Mouse (Mus musculus) erythroblast, embryonic 14.5 days (primary cell): Measurements from ENCODE around the gene Il12rb1. TPM values are rescaled to one million over a fixed set of nuclear protein-coding genes. Genes with fewer than 3 reads are reported as not detected.
A peak's percentile ranks its signal among the peaks of the same experiment; 100 is the strongest.

ENCODE experiments used
- H3K27me3 ChIP-seq: 2 replicates; pipeline ENCODE4 v1.6.1; 2012; ENCODE audit warnings: inconsistent platforms; ENCODE audit not compliant: control insufficient read depth
- H3K36me3 ChIP-seq: 2 replicates; pipeline ENCODE4 v1.6.1; 2012; ENCODE audit warnings: mild to moderate bottlenecking, inconsistent platforms; ENCODE audit not compliant: control insufficient read depth
- H3K4me1 ChIP-seq: 2 replicates; pipeline ENCODE4 v1.6.1; 2012; ENCODE audit warnings: inconsistent platforms; ENCODE audit not compliant: control insufficient read depth
- H3K4me3 ChIP-seq: replicated peaks from 2 replicates; pipeline ENCODE3; 2012; ENCODE audit warnings: moderate library complexity, mild to moderate bottlenecking, inconsistent platforms
- H3K9me3 ChIP-seq: 2 replicates; pipeline ENCODE4 v1.6.1; 2012; ENCODE audit warnings: low read length, inconsistent platforms, mixed read lengths; ENCODE audit not compliant: control insufficient read depth
- GATA1 ChIP-seq: IDR thresholded peaks from 2 replicates; pipeline ENCODE4 v1.6.1; 2012; ENCODE audit warnings: low read length, inconsistent platforms, mixed read lengths
- TAL1 ChIP-seq: IDR thresholded peaks from 3 replicates; pipeline ENCODE4 v1.6.1; 2012; ENCODE audit warnings: low read length, inconsistent platforms, mixed read lengths
- polyA plus RNA-seq: library from polyadenylated mRNA; stranded (reverse); fragments of >175 nt; gene quantifications from 2 replicates; pipeline ENCODE4 v1.2.3, GENCODE M21; 2012

Il12rb1 gene
- polyA plus RNA-seq: 0.03 TPM in 1 of 2 replicates, not detected in the other

GRCm38 (mm10) chr8:70808239-70808638 lies at the start of gene Il12rb1:
Il12rb1 (plus strand) TSS chr8:70808449.
- peaks cover 43% of the 10 kb centered on the region for H3K4me1 ChIP-seq
- H3K36me3 ChIP-seq: no peaks in the 10 kb centered on the region
- no peak within 1 kb of the TSS for H3K4me3 ChIP-seq
- TF ChIP-seq TAL1 (no peak), GATA1 (no peak)
- H3K9me3 ChIP-seq: no peaks in the 10 kb centered on the region
- peaks cover 15% of the 10 kb centered on the region for H3K27me3 ChIP-seq

DNA sequence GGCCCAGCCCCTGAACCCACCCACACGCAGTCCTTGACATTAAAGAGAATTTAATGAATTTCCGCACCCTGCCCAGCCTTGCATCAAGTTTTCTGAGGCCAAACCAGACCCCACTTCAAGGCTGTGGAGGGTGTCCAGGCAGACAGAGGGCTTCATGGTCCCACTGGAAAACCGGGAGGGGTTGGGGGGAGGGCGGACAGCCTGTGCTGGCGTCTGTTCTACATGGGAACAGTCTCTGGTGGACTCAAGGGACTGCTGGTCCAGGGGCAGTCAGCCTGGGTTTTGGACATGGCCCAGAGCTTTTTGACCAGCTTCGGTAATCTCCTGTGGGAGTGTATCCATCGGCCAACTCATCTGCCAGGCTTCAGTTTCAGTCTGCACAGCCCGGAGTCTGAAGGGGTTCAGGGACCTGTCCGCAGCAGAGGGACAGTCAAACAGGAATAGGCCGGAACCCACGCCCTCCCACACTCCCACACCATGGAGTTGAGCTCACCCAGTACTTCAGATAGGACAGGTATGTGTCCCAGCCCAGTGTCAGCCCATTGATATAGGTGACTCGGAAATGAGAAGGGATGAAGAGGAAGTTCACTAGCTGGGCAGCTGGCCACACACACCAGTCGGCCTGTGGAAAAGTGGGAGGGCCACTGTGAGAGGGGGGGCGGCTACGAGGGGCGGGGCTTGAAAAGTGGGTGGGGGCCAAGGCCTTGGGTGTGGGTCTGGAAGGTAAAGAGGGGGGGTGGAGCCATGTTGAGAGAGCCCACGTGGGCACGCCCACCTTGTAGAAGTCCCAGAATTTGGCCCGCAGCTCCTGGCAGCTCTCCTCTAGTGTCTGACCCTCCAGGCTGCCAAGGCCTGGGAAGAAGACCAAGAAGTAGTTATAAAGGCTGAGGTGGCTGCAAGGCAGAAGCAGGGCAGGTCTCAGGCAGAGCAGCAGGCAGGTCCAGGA lies 49.4 kb upstream of the Il12rb1 start:
- Histone ChIP-seq H3K4me1 (peaks cover 91% of the 10 kb centered on the region), H3K27me3 (no peaks in the 10 kb centered on the region), H3K36me3 (peaks cover 52% of the 10 kb centered on the region), H3K9me3 (no peaks in the 10 kb centered on the region), H3K4me3 (peak overlapping the region; percentile 80)
- TF ChIP-seq TAL1 (no peak), GATA1 (no peak)

- Histone ChIP-seq H3K36me3 (peaks cover 58% of the 10 kb centered on the region), H3K4me1 (peaks cover 91% of the 10 kb centered on the region)
- TF ChIP-seq GATA1 (no peak), TAL1 (no peak)
These were observed 47.9 kb upstream of the Il12rb1 start for GRCm38 (mm10) chr8:70760350-70760749.

DNA sequence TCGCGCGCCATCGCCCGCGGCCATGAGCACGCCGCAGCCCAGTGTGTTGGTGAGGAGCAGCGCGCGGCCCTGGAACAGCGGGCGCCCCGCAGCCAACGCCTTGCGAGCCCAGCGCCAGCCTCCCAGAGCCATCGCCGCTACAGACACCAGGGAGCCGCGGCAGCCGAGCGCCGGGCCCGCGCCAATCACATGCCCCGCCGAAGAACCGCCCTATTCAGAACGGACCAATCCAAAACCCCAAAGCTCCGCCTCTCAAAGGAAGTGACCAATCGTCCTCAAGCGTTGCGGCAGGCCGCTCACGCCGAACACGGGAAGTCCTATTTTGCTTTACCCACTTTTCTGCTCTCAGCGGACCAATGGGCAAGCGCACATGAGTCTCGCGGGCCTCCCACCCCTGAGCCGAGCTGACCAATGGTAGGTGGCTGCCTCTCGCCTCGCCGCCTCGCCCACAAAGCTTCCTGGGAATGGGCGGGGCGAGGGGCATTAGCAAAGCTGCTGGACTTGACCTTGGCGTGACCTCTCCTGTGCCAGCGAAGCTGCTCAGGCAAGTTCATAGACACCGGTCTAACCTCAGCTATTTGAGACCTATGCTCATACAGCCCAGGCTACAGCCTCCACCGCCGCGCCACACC lies 47.4 kb upstream of the Il12rb1 start, which contains the start of gene Mpv17l2:
Gene Mpv17l2, minus strand, starts transcription at position 172 of the 632 bp plus-strand sequence.
- Histone ChIP-seq H3K4me1 (peaks cover 91% of the 10 kb centered on the region), H3K36me3 (peaks cover 56% of the 10 kb centered on the region), H3K4me3 (peak within 1 kb of the TSS; percentile 80), H3K9me3 (no peaks in the 10 kb centered on the region), H3K27me3 (no peaks in the 10 kb centered on the region)
- TF ChIP-seq GATA1 (no peak), TAL1 (no peak)

More at GRCm38 (mm10) chr8:70760350-70760749, 47.9 kb upstream of the Il12rb1 start:
- no peaks in the 10 kb centered on the region for H3K9me3 ChIP-seq
- peak overlapping the region; percentile 80 for H3K4me3 ChIP-seq
- H3K27me3 ChIP-seq: no peaks in the 10 kb centered on the region

DNA sequence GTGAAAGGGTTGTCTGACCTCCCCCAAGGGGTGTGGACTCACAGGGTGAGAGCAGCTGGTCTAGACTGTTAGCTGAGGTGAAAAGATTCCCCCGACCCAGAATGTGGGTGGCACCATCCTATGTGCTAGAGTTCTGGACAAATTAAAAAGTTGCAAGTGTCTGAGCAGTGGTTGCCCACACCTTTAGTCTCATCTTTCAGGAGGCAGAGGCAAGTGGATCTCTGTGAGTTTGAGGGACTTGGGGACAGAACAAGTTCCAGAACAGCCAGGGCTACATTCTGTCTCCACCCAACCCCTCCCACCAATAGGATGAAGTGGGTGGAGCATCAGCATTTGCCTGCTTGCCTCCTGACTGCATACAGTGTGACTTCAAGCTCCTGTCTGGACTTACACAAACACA lies 46.1 kb upstream of the Il12rb1 start:
- Histone ChIP-seq H3K36me3 (peaks cover 44% of the 10 kb centered on the region), H3K27me3 (no peaks in the 10 kb centered on the region), H3K4me1 (peaks cover 93% of the 10 kb centered on the region), H3K9me3 (no peaks in the 10 kb centered on the region), H3K4me3 (peak overlapping the region; percentile 33)
- no peak for TF ChIP-seq GATA1
- no peak for TF ChIP-seq TAL1

GRCm38 (mm10) chr8:70763354-70763753 lies 44.9 kb upstream of the Il12rb1 start:
- Histone ChIP-seq H3K36me3 (peaks cover 39% of the 10 kb centered on the region), H3K27me3 (no peaks in the 10 kb centered on the region), H3K9me3 (no peaks in the 10 kb centered on the region), H3K4me3 (peak overlapping the region; percentile 52), H3K4me1 (peaks cover 95% of the 10 kb centered on the region)
- TF ChIP-seq GATA1 (no peak), TAL1 (no peak)

GRCm38 (mm10) chr8:70764026-70764425 lies 44.2 kb upstream of the Il12rb1 start:
- Histone ChIP-seq H3K27me3 (no peaks in the 10 kb centered on the region), H3K4me3 (peak overlapping the region; percentile 52), H3K9me3 (no peaks in the 10 kb centered on the region), H3K4me1 (peaks cover 95% of the 10 kb centered on the region), H3K36me3 (peaks cover 39% of the 10 kb centered on the region)
- peak; percentile 60 for TF ChIP-seq GATA1
- TF ChIP-seq TAL1: peak; percentile 68

DNA sequence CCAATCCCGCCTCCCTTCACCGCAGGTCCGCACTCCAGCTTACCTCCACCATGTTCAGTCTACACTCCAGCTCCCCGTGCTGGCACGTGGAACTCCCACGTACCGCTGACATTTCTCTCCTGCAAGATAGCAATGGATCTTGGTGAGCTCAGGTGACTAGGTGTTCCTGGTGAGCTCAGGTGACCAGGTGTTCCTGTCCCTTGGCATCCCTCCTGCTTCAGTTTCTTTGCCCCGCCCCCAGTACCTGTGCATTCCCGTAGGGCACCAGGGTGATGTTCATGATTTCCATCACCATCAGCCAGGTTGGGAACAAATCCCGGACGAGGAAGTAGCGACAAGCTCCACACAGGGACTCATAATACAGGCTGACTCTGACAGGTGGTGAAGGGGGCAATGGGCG lies 43.6 kb upstream of the Il12rb1 start:
- Histone ChIP-seq H3K4me1 (peaks cover 95% of the 10 kb centered on the region), H3K27me3 (no peaks in the 10 kb centered on the region), H3K9me3 (no peaks in the 10 kb centered on the region), H3K36me3 (peaks cover 36% of the 10 kb centered on the region), H3K4me3 (peak overlapping the region; percentile 52)
- no peak for TF ChIP-seq GATA1
- TF ChIP-seq TAL1: no peak

DNA sequence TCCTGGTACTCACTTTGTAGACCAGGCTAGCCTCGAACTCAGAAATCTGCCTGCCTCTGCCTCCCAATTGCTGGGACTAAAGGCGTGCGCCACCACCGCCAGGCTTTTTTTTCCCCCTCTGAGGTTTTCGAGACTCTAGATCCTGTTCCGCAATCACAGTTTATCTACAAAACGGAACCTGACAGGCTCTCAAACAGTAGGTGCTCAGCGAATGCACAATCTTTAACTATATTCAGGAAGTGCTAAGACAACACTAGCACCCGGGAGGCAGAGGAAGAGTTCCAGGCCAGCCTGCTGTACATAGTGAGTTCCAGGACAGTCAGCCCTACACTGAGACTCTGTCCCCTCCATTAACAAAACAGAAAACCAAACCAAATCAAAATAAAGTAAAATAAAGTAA lies 42.9 kb upstream of the Il12rb1 start:
- TF ChIP-seq TAL1 (no peak), GATA1 (no peak)
- H3K4me3 ChIP-seq: peak overlapping the region; percentile 69
- H3K36me3 ChIP-seq: peaks cover 42% of the 10 kb centered on the region

More for the DNA sequence above, 42.9 kb upstream of the Il12rb1 start:
- Histone ChIP-seq H3K9me3 (no peaks in the 10 kb centered on the region), H3K27me3 (no peaks in the 10 kb centered on the region), H3K4me1 (peaks cover 93% of the 10 kb centered on the region)
